Mouse (Mus musculus) CH12.LX (cell line): ENCODE results near the gene Trim11. TPM values are rescaled to one million over a fixed set of nuclear protein-coding genes. Genes with fewer than 3 reads are reported as not detected.

Source experiments
- DNase-seq: peaks from one replicate; pipeline ENCODE4 v3.0.0-alpha.2; 2013; ENCODE audit errors: extremely low read depth
- H3K27ac ChIP-seq: 2 replicates; pipeline ENCODE4 v1.5.1; 2012; ENCODE audit warnings: low read depth, mild to moderate bottlenecking, control low read depth, moderate library complexity; ENCODE audit not compliant: insufficient read depth
- H3K27me3 ChIP-seq: replicated peaks from 2 replicates; pipeline ENCODE3; 2012; ENCODE audit warnings: inconsistent platforms
- H3K36me3 ChIP-seq, 2 experiments: replicated peaks in 1 of 2; 2 replicates each; pipeline versions ENCODE3 to v1.6.1; 2012; ENCODE audit warnings: inconsistent platforms in 1 of 2, low read length in 1 of 2, mild to moderate bottlenecking in 1 of 2, mixed read lengths in 1 of 2, moderate library complexity in 1 of 2; ENCODE audit not compliant: control insufficient read depth in 1 of 2, insufficient read depth in 1 of 2
- H3K4me1 ChIP-seq, 2 experiments: 2 replicates each; pipeline ENCODE4 v1.6.1; 2012; ENCODE audit warnings: inconsistent platforms in 1 of 2, moderate library complexity in 1 of 2; ENCODE audit not compliant: insufficient read depth in 2 of 2, control insufficient read depth in 1 of 2
- H3K4me2 ChIP-seq: 2 replicates; pipeline ENCODE4 v1.6.1; 2012; ENCODE audit warnings: low read depth, mild to moderate bottlenecking, control low read depth; ENCODE audit not compliant: poor library complexity, insufficient read depth, severe bottlenecking
- H3K4me3 ChIP-seq, 3 experiments: fragments of 150-350 bp in 1 of 3; sonication (generic) in 1 of 3; replicated peaks in 1 of 3; 2 replicates each; pipeline versions ENCODE3 to v1.5.1; 2011 to 2012; ENCODE audit warnings: low read depth in 2 of 3, low read length in 2 of 3, mild to moderate bottlenecking in 2 of 3, moderate library complexity in 2 of 3, control low read depth in 1 of 3, improper control_type of control experiment in 1 of 3, inconsistent platforms in 1 of 3, mixed read lengths in 1 of 3; ENCODE audit not compliant: poor library complexity in 1 of 3
- H3K79me2 ChIP-seq: replicated peaks from 2 replicates; pipeline ENCODE4 v1.6.1; 2012; ENCODE audit warnings: mild to moderate bottlenecking, moderate library complexity; ENCODE audit not compliant: control insufficient read depth, poor library complexity, insufficient read depth, severe bottlenecking; ENCODE audit errors: extremely low read depth
- H3K9ac ChIP-seq: 2 replicates; pipeline ENCODE4 v1.6.1; 2012; ENCODE audit warnings: low read depth, mild to moderate bottlenecking, control low read depth, moderate library complexity; ENCODE audit not compliant: insufficient read depth
- H3K9me3 ChIP-seq: replicated peaks from 2 replicates; pipeline ENCODE3; 2012; ENCODE audit warnings: low read length, inconsistent platforms, mixed read lengths
- CTCF ChIP-seq, 2 experiments: IDR thresholded peaks in 1 of 2; conservative IDR thresholded peaks in 1 of 2; 2 replicates each; pipeline ENCODE4 v1.5.1; 2011 to 2012; ENCODE audit warnings: low read depth in 2 of 2, low read length in 2 of 2, improper control_type of control experiment in 1 of 2, inconsistent platforms in 1 of 2, mild to moderate bottlenecking in 1 of 2, moderate library complexity in 1 of 2
- EP300 ChIP-seq: IDR thresholded peaks from 2 replicates; pipeline ENCODE4 v1.6.1; 2011; ENCODE audit warnings: low read length, improper control_type of control experiment
- ETS1 ChIP-seq: conservative IDR thresholded peaks from 2 replicates; pipeline ENCODE4 v1.6.1; 2012; ENCODE audit warnings: low read depth, mild to moderate bottlenecking, inconsistent platforms, low read length, improper control_type of control experiment, moderate library complexity
- HCFC1 ChIP-seq: IDR thresholded peaks from 2 replicates; pipeline ENCODE4 v1.6.1; 2012; ENCODE audit warnings: low read depth, mild to moderate bottlenecking, inconsistent platforms, low read length, improper control_type of control experiment
- MYC ChIP-seq: IDR thresholded peaks from 2 replicates; pipeline ENCODE4 v1.6.1; 2011; ENCODE audit warnings: low read depth, mild to moderate bottlenecking, improper control_type of control experiment, low read length
- NRF1 ChIP-seq: IDR thresholded peaks from 2 replicates; pipeline ENCODE4 v1.6.1; 2014; ENCODE audit warnings: low read depth, mild to moderate bottlenecking, inconsistent platforms, low read length, improper control_type of control experiment, moderate library complexity
- POLR2A ChIP-seq: IDR thresholded peaks from 2 replicates; pipeline ENCODE4 v1.6.1; 2011; ENCODE audit warnings: low read depth, mild to moderate bottlenecking, improper control_type of control experiment, low read length
- POLR2AphosphoS2 ChIP-seq: IDR thresholded peaks from 2 replicates; pipeline ENCODE4 v1.6.1; 2011; ENCODE audit warnings: low read depth, low read length, improper control_type of control experiment
- SIN3A ChIP-seq: IDR thresholded peaks from 2 replicates; pipeline ENCODE4 v1.6.1; 2012; ENCODE audit warnings: low read length, improper control_type of control experiment, inconsistent platforms
- SMC3 ChIP-seq: IDR thresholded peaks from 2 replicates; pipeline ENCODE4 v1.6.1; 2011; ENCODE audit warnings: low read depth, low read length, improper control_type of control experiment
- TCF12 ChIP-seq: IDR thresholded peaks from 2 replicates; pipeline ENCODE4 v1.6.1; 2014; ENCODE audit warnings: low read depth, mild to moderate bottlenecking, inconsistent platforms, low read length, improper control_type of control experiment
- UBTF ChIP-seq: IDR thresholded peaks from 2 replicates; pipeline ENCODE4 v1.6.1; 2012; ENCODE audit warnings: low read depth, mild to moderate bottlenecking, inconsistent platforms, low read length, improper control_type of control experiment, moderate library complexity
- USF1 ChIP-seq: IDR thresholded peaks from 2 replicates; pipeline ENCODE4 v1.6.1; 2014; ENCODE audit warnings: low read depth, mild to moderate bottlenecking, inconsistent platforms, low read length, improper control_type of control experiment
- dilution Hi-C: fragments of 300-500 bp; cut with MboI; formaldehyde crosslinking; loops from 2 replicates; pipeline ENCODE4 v1.14.3; 2020; ENCODE audit warnings: low sequenced_read_pairs; ENCODE audit not compliant: extremely low pct_unique_long_range_greater_than_20kb, extremely low pct_ligation_motif_present
- in situ Hi-C: fragments of 300-500 bp; cut with MboI; formaldehyde crosslinking; loops from 3 replicates; pipeline ENCODE4 v1.14.3; 2019; ENCODE audit warnings: low sequenced_read_pairs, low pct_ligation_motif_present, low pct_unique_long_range_greater_than_20kb, mixed read lengths
- polyA plus RNA-seq: library from polyadenylated mRNA; unstranded; fragments of >175 nt; gene quantifications from 2 replicates; pipeline ENCODE4 v1.2.1, GENCODE M21; 2012; ENCODE audit warnings: low read depth; ENCODE audit not compliant: insufficient read length
- total RNA-seq, 2 experiments: library from RNA; depleted of rRNA; stranded (reverse); fragments of 300-350 nt in 1 of 2; fragments of >200 nt in 1 of 2; gene quantifications; 2 replicates each; pipeline ENCODE4 v1.2.3; 2012 to 2014

Trim11 gene
- total and polyA plus RNA-seq, 3 experiments = 21.8 to 33.2 (median 23.2) TPM

GRCm38 (mm10) chr11:58994337-58994826 lies 16.5 kb downstream of the Trim11 start:
- DNase-seq = no peak
- Histone ChIP-seq H3K36me3 (peaks cover 20 to 28% of the 10 kb centered on the region in 2 experiments), H3K4me3 (peak overlapping the region in 1 of 3 experiments; percentile 1), H3K79me2 (no peaks in the 10 kb centered on the region), H3K9ac (no peak overlapping the region), H3K4me1 (peaks cover 3 to 16% of the 10 kb centered on the region in 2 experiments), H3K27me3 (peaks cover 27% of the 10 kb centered on the region), H3K9me3 (no peaks in the 10 kb centered on the region), H3K4me2 (peak overlapping the region; percentile 43; the same call in 1 of the 2 replicates), H3K27ac (no peak overlapping the region)
- dilution Hi-C loops = no loop called here
- TF ChIP-seq CTCF (conservative IDR thresholded peaks at IDR 0.05 in 1 of 2, IDR thresholded peaks at IDR 0.05 in 1 of 2; ENCODE audit: low read depth in 2 of 2, low read length in 2 of 2) (0 out of 4 replicates have a peak, but pooled peaks of 1 of the 2 experiments have one; percentile 10), ETS1 (no peak), UBTF (no peak), NRF1 (peak; percentile 44; the same call in 1 of the 2 replicates)
- in situ Hi-C loops = no loop called here

- Histone ChIP-seq H3K9ac (no peak overlapping the region), H3K9me3 (no peaks in the 10 kb centered on the region), H3K27ac (no peak overlapping the region), H3K4me3 (no peak overlapping the region), H3K79me2 (no peaks in the 10 kb centered on the region), H3K4me1 (peaks cover 3 to 16% of the 10 kb centered on the region in 2 experiments), H3K4me2 (no peak overlapping the region), H3K36me3 (peaks cover 12 to 19% of the 10 kb centered on the region in 2 experiments), H3K27me3 (peaks cover 35% of the 10 kb centered on the region)
- in situ Hi-C loops (no loop called here), dilution Hi-C loops (no loop called here)
- TF ChIP-seq SMC3 (no peak), NRF1 (no peak), POLR2AphosphoS2 (no peak), EP300 (no peak), ETS1 (no peak), USF1 (no peak), POLR2A (no peak), MYC (no peak), HCFC1 (no peak), SIN3A (no peak), TCF12 (no peak)
- DNase-seq = no peak
Observed at GRCm38 (mm10) chr11:58995061-58995806, 17.3 kb downstream of the Trim11 start.
